Mouse (Mus musculus): ENCODE results near the gene Slc9a9.

DNA sequence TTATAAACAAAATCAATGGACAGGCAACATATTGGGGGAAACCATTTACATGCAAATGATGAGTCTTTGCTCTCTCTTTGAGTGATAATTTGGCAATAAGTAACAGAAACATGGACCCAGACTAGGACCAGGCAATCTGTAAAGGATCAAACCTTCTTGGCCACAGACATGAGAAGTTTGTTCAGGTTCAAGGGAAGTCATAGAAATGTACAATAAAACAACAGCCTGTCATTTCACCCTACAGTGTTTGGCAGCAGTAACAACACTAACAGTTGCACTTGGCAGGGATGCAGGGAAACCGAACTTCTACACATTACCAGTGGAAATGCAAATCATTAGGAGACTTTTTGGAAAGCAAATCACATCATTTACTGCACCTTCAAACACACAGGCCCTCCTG, 164.1 kb downstream of the Slc9a9 start:
- TF ChIP-seq CTCF (IDR thresholded peaks at IDR 0.05; ENCODE audit: borderline replicate concordance, insufficient read depth, low read depth, low read length) (no peak), POLR2A (IDR thresholded peaks at IDR 0.05; ENCODE audit: borderline replicate concordance, insufficient read depth, low read length) (no peak)

All from cerebellum, adult 2 months (tissue).